Mouse (Mus musculus) neutrophil, adult 5-6 weeks (primary cell): ENCODE results near the gene Tnnc2. TPM values are rescaled to one million over a fixed set of nuclear protein-coding genes. Genes with fewer than 3 reads are reported as not detected.
"Not testable (repeated sequence)": the region's sequence is repeated elsewhere in the genome, so short reads cannot be mapped to it uniquely, and the experiment has no call there.

Experiments used
- ATAC-seq: fragments of 151-379, 151-347 bp; 2 replicates; pipeline ENCODE4 v1.8.0; 2017; ENCODE audit warnings: mild to moderate bottlenecking, moderate TSS enrichment; ENCODE audit not compliant: insufficient number of reproducible peaks, poor library complexity, low FRiP score, severe bottlenecking; ENCODE audit errors: extremely low read depth
- total RNA-seq: library from RNA; stranded (forward); fragments of 200-1000 nt; gene quantifications from 2 replicates; pipeline ENCODE4 v1.2.3, GENCODE M21; 2017

Gene Tnnc2
- total RNA-seq, 1 experiment from 2014 or later = not detected

DNA sequence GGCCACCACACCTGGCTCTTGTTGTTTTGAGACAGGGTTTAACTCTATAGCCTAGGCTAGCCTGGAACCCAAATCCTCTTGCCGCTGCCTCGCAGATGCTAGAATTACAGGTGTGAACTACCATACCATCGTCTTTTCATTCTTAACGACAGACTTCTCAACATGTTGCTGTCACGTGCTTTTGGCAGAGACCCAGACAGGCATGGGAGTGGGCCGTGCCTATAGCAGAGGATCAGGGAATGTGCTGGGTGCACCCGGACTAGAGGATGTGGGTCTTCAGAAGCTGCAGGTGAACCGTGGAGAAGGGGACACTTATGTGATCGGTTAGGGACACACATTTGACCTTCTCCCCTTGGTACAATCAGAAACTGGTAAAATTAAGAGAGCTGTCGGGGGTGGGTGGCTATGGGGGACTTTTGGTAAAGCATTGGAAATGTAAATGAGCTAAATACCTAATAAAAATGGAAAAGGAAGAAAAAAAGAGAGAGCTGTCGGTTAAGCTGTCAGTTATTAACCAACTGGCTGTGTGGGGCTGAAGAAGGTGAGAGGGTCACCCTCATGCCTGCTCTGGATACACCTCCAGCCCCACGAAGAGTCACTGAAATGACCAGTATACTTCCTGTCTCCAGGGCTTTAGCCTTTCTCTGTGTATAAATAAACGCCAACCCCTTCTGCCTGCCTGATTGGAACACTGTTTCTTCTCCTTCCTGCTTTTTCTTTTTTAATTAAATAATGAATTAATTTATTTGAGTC lies 20.7 kb upstream of the Tnnc2 start:
- no peak for ATAC-seq

- ATAC-seq = not testable (repeated sequence)
Measured at GRCm38 (mm10) chr2:164798554-164798953, 18.8 kb upstream of the Tnnc2 start.

- no peak for ATAC-seq
Measured at GRCm38 (mm10) chr2:164795868-164796267, 16.1 kb upstream of the Tnnc2 start.

DNA sequence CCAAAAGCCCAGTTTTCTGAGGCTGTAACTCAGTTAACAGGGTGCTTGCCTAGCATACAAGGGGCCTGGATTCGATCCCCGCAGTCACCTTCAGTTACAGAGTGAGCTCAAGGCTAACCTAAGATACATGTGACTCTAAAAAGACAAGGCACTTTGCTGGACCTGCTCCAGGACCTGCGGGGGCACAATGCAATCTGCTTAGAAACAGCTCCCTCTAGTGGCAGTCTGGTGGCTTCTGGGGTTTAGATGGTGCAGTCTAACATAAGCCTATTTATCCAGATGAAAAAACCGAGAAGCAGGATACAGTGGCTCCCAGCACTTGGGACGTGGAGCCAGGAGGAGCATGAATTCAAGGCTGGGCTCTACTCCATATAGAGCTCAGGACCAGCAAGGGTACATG lies 14.5 kb upstream of the Tnnc2 start:
- peak; percentile 80 for ATAC-seq

- no peak for ATAC-seq
Measured at GRCm38 (mm10) chr2:164793772-164794171, 14.0 kb upstream of the Tnnc2 start.

DNA sequence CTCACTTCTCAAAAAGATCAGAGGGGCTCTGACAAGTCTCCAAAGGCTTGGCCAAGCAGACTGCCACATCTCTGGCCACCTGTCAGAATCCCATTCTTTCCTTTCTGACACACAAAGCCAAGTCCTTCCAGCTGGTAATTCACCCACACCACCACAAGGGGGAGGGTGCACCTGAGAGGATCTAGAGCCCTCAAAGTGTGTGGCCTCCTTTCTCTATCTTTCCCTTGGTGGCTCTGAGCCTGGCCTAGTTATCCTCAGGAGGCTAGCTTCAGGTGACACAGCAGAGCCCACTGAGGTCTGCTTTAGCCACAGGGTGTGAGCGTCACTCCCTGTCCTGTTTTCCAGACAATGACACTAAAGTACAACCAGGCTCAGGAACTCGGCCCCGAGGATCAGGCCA lies 13.5 kb upstream of the Tnnc2 start:
- ATAC-seq = peak; percentile 51; the same call in 1 of the 2 replicates

DNA sequence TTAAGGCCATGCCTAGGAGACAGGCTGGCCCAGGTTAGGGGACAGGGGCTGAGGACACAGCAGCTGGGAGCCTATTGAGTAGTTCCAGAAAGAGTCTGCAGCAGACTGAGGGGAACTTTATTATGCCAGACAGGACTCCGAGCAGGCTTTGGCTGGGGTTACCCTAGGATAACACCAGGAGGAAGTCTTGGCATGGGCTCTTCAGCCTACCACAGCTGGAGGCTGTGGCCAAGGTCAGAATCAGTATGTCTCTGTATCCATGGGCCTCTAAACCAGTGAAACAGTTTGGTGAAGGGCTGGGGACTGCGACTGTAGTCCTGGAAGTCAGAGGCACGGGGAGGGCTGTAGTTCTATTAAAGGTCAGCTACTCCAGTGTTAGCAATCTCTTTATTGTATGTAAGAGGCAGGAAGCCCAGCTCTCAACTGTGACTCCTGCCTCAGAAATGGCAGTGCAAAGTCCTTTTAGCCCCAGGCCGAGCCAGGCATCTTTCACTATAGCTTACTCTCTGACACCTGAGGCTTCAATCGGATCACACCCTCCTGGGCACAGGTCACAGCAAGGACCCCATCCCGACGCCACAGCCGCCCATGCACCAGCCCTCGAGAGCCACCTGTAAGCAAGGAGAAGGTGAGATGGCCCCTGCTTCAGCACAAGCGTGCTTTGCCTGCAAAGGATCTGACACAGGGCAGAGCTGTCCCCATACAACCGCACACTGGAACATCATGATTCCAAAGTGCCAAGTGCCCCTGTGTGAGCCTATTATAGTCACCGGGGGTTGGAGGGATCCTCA lies 12.8 kb upstream of the Tnnc2 start:
- no peak for ATAC-seq

GRCm38 (mm10) chr2:164791841-164792261 lies 12.1 kb upstream of the Tnnc2 start:
- ATAC-seq = no peak

- no peak for ATAC-seq
Measured at GRCm38 (mm10) chr2:164790451-164790850, 10.7 kb upstream of the Tnnc2 start.

- no peak for ATAC-seq
Measured at GRCm38 (mm10) chr2:164788411-164788810, 8.6 kb upstream of the Tnnc2 start.

DNA sequence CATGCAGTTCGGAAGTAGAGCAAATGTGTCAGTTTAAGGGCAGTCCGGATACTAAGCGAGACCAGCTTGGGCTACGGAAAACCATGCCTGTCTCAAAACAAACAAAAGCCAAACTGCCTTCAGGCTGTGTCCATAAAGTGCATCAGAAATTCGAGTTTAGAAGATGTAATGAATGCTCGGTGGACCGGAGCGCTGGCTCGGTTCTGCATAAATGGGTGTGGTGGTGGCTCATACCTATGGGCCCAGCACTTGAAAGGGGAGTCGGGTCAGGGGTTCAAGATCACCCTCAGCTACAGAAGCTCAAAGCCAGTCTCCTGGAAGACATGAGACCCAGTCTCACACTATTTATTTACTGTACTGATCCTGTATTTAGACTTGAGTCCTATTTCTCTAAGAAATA lies 8.0 kb upstream of the Tnnc2 start:
- ATAC-seq = no peak

GRCm38 (mm10) chr2:164787032-164787431 lies 7.3 kb upstream of the Tnnc2 start:
- ATAC-seq = no peak

DNA sequence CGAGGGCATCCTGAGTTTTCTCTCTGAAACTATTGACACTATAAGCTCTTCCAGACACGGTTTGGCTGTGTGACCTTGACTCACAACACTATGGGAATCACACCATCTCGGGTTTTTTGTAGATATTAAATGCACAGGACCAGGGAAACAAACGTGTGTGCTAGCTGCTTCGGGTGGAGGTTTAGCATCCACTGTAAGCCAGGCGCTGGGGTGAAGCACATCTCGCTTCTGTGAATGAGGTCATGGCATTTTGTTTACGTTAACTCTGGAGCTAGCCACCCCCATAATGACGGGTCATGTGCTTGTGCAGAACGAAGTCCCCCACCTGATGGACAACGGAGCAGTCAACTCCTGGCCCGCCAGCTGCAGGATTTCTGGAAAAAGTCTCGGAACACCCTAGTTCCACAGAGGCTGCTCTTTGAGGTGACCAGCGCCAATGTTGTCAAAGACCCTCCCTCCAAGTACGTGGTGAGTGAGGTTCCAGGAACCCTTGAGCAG lies 6.7 kb upstream of the Tnnc2 start:
- no peak for ATAC-seq

GRCm38 (mm10) chr2:164785481-164786387 lies 6.0 kb upstream of the Tnnc2 start, which contains the start of gene Snx21:
TSS of gene Snx21 (plus strand) at chr2:164785823.
- peak; percentile 47 for ATAC-seq

DNA sequence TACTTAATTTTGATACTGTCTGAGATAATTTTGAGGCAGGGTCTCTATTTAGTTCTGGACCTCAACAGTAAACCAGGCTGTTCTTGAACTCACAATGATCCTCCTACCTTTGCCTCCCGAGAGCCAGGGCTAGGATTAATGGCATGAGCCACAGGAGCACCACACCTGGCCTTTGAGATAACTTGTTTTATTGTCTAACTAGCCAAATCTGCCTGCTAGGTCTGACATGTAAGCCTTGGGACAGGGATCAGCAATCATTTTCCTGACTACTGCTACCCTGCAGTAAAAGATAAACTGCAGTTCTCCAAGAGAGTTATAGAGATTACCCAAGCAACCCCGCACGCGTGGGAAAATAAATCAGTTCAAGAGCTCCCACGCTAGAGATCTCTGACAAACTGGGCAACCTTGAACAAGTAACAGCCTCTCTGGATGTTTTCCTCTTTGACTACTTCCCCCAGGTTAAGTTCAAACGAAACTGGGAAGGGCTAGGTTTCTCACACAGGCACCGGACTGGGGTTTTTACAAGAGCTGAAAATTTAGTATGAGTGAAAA lies 5.2 kb upstream of the Tnnc2 start:
- ATAC-seq = no peak

- no peak for ATAC-seq
Measured at GRCm38 (mm10) chr2:164783926-164784581, 4.3 kb upstream of the Tnnc2 start.

GRCm38 (mm10) chr2:164781876-164782275 lies 2.1 kb upstream of the Tnnc2 start:
- no peak for ATAC-seq

- ATAC-seq = no peak
Measured at GRCm38 (mm10) chr2:164778809-164779208, 958 bp downstream of the Tnnc2 start.
